Mouse (Mus musculus): ENCODE results near the gene Arnt2.

Gene Arnt2

GRCm38 (mm10) chr7:84343160-84343559, 66.8 kb downstream of the Arnt2 start:
- DNase-seq (ENCODE audit: low spot score in 2 of 2), result no peak

GRCm38 (mm10) chr7:84341001-84341400, 69.0 kb downstream of the Arnt2 start:
- no peak for DNase-seq (ENCODE audit: low spot score in 2 of 2)

- no peak for DNase-seq (ENCODE audit: low spot score in 2 of 2)
These were observed 70.8 kb downstream of the Arnt2 start for GRCm38 (mm10) chr7:84339186-84339585.

GRCm38 (mm10) chr7:84337768-84338167, 72.2 kb downstream of the Arnt2 start:
- no peak for DNase-seq (ENCODE audit: low spot score in 2 of 2)

GRCm38 (mm10) chr7:84336907-84337306, 73.1 kb downstream of the Arnt2 start:
- no peak for DNase-seq (ENCODE audit: low spot score in 2 of 2)

- DNase-seq (ENCODE audit: low spot score in 2 of 2), result no peak
These were observed 73.4 kb downstream of the Arnt2 start for GRCm38 (mm10) chr7:84336580-84336886.

GRCm38 (mm10) chr7:84335766-84336579, 74.0 kb downstream of the Arnt2 start:
- no peak for DNase-seq (ENCODE audit: low spot score in 2 of 2)

- no peak for DNase-seq (ENCODE audit: low spot score in 2 of 2)
These were observed 76.0 kb downstream of the Arnt2 start for GRCm38 (mm10) chr7:84333996-84334395.

GRCm38 (mm10) chr7:84332295-84333168, 77.4 kb downstream of the Arnt2 start:
- no peak for DNase-seq (ENCODE audit: low spot score in 2 of 2)

- no peak for DNase-seq (ENCODE audit: low spot score in 2 of 2)
These were observed 80.8 kb downstream of the Arnt2 start for GRCm38 (mm10) chr7:84329174-84329583.

- no peak for DNase-seq (ENCODE audit: low spot score in 2 of 2)
These were observed 81.2 kb downstream of the Arnt2 start for GRCm38 (mm10) chr7:84328770-84329169.

- DNase-seq (ENCODE audit: low spot score in 2 of 2), result no peak
These were observed 84.2 kb downstream of the Arnt2 start for GRCm38 (mm10) chr7:84325570-84326328.

GRCm38 (mm10) chr7:84321542-84321941, 88.4 kb downstream of the Arnt2 start:
- DNase-seq (ENCODE audit: low spot score in 2 of 2), result no peak

GRCm38 (mm10) chr7:84315353-84316003, 94.5 kb downstream of the Arnt2 start:
- no peak for DNase-seq (ENCODE audit: low spot score in 2 of 2)

- DNase-seq (ENCODE audit: low spot score in 2 of 2), result no peak
These were observed 95.2 kb downstream of the Arnt2 start for GRCm38 (mm10) chr7:84314742-84315141.

GRCm38 (mm10) chr7:84311624-84312023, 98.4 kb downstream of the Arnt2 start:
- DNase-seq (ENCODE audit: low spot score in 2 of 2), result no peak

GRCm38 (mm10) chr7:84310909-84311311, 99.1 kb downstream of the Arnt2 start:
- DNase-seq (ENCODE audit: low spot score in 2 of 2), result peak in 1 of 2 experiments; percentile 37

- no peak for DNase-seq (ENCODE audit: low spot score in 2 of 2)
These were observed 102.5 kb downstream of the Arnt2 start for GRCm38 (mm10) chr7:84307329-84307925.

- DNase-seq (ENCODE audit: low spot score in 2 of 2), result no peak
These were observed 109.7 kb downstream of the Arnt2 start for GRCm38 (mm10) chr7:84300261-84300660.

- no peak for DNase-seq (ENCODE audit: low spot score in 2 of 2)
These were observed 110.4 kb downstream of the Arnt2 start for GRCm38 (mm10) chr7:84299601-84300000.

GRCm38 (mm10) chr7:84293054-84293453, 116.9 kb downstream of the Arnt2 start:
- DNase-seq (ENCODE audit: low spot score in 2 of 2), result peak in 1 of 2 experiments; percentile 41

All from urinary bladder, postnatal 4 days (tissue).